ENCODE assay signal across 31 mouse cellular contexts in the genomic region with DNA sequence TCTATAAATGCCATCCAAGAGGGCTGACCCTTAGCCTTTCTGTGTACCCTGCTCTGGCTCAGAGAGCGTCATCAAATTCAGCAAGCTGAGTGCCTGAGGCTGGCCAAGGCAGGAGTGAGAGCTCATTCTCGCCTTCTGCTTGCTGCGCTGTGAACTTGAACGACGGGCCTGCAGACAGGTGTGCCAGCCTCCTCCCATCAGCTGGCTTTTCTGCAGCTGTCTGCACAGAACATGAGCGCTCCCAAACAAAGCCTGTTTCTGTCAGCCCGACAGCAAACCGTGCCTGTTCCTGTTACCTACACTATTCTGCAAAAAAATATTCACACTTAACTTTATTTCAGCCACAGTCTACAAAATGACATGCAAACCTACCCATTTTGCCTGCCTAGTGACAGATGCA.
"Had no signal": no experiment of that assay in that cellular context is flagged by ENCODE, and none has a peak within 500 bp of the region (broad histone marks: within the 10 kb centered on the region; RNA-seq: fewer than 3 reads in every experiment).

No protein-coding gene starts in this region.

- H3K27ac ChIP-seq: limb, embryonic 10.5 days; limb, embryonic 12.5 days; limb, embryonic 13.5 days; limb, embryonic 15.5 days; liver, embryonic 12.5 days; liver, embryonic 13.5 days; liver, embryonic 14.5 days; liver, embryonic 15.5 days; lung, embryonic 15.5 days; macrophage; midbrain, embryonic 10.5 days; midbrain, embryonic 12.5 days; midbrain, embryonic 13.5 days; midbrain, embryonic 15.5 days; neural tube, embryonic 12.5 days had no signal

- H3K9ac ChIP-seq: limb, embryonic 12.5 days; limb, embryonic 13.5 days; limb, embryonic 15.5 days; liver, embryonic 12.5 days; liver, embryonic 13.5 days; liver, embryonic 14.5 days; liver, embryonic 15.5 days; liver, postnatal 0 days; lung, embryonic 14.5 days; lung, embryonic 15.5 days; midbrain, embryonic 12.5 days; midbrain, embryonic 13.5 days; midbrain, embryonic 15.5 days; neural tube, embryonic 12.5 days had no signal

- H3K4me1 ChIP-seq: liver, embryonic 12.5 days; liver, embryonic 13.5 days; liver, embryonic 15.5 days; lung, embryonic 15.5 days; megakaryocyte, embryonic 14.5 days; neural tube, embryonic 12.5 days had no signal

- H3K4me2 ChIP-seq: limb, embryonic 12.5 days; limb, embryonic 13.5 days; limb, embryonic 15.5 days; liver, embryonic 11.5 days; liver, embryonic 12.5 days; liver, embryonic 13.5 days; liver, embryonic 15.5 days; lung, embryonic 14.5 days; lung, embryonic 15.5 days; midbrain, embryonic 11.5 days; midbrain, embryonic 12.5 days; midbrain, embryonic 13.5 days; midbrain, embryonic 15.5 days; neural tube, embryonic 12.5 days had no signal

- H3K9me3 ChIP-seq: limb, embryonic 10.5 days; limb, embryonic 15.5 days; liver, embryonic 15.5 days; lung, embryonic 15.5 days; midbrain, embryonic 12.5 days; midbrain, embryonic 13.5 days; midbrain, embryonic 15.5 days had no signal

- H3K36me3 ChIP-seq: limb, embryonic 10.5 days; limb, embryonic 12.5 days; liver, embryonic 12.5 days; liver, embryonic 13.5 days; liver, embryonic 15.5 days; lung, embryonic 15.5 days had no signal

- H3K4me3 ChIP-seq: limb, embryonic 10.5 days; limb, embryonic 12.5 days; limb, embryonic 13.5 days; limb, embryonic 15.5 days; liver, embryonic 12.5 days; liver, embryonic 13.5 days; liver, embryonic 15.5 days; lung, embryonic 15.5 days; megakaryocyte, embryonic 14.5 days; midbrain, embryonic 10.5 days; midbrain, embryonic 12.5 days; midbrain, embryonic 13.5 days; midbrain, embryonic 15.5 days; neural tube, embryonic 12.5 days had no signal

- DNase-seq: left cerebral cortex, postnatal 4 days; liver; liver, embryonic 13.5 days; liver, postnatal 0 days; lung, adult 18-20 months; lung, adult 2 months; lung, embryonic 14.5 days; lung, postnatal 10 days; lung, postnatal 14 days; lung, postnatal 36 days; lung, postnatal 4 days; midbrain, embryonic 14.5 days had no signal

- ATAC-seq: liver, embryonic 12.5 days; liver, postnatal 0 days; lung, postnatal 0 days; midbrain, embryonic 13.5 days; midbrain, embryonic 15.5 days; midbrain, embryonic 16.5 days had no signal

- H3K27me3 ChIP-seq: limb, embryonic 12.5 days; limb, embryonic 13.5 days; limb, embryonic 15.5 days; liver, embryonic 13.5 days; liver, embryonic 15.5 days; lung, embryonic 15.5 days; midbrain, embryonic 12.5 days; midbrain, embryonic 13.5 days; midbrain, embryonic 15.5 days; neural tube, embryonic 12.5 days had no signal
